Mouse (Mus musculus): Measurements from ENCODE around the gene Trim38.
"Not testable (repeated sequence)": the region's sequence is repeated elsewhere in the genome, so short reads cannot be mapped to it uniquely, and the experiment has no call there.

The Trim38 gene

DNA sequence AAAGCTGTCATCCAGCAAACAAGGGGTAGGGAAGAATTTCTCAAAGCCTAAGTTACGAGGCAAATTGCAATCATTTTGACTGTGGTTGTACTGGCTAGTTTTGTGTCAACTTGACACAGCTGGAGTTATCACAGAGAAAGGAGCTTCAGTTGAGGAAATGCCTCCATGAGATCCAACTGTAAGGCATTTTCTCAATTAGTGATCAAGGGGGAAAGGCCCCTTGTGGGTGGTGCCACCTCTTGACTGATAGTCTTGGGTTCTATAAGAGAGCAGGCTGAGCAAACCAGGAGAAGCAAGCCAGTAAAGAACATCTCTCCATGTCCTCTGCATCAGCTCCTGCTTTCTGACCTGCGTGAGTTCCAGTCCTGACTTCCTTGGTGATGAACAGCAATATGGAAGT, at the start of gene Trim38:
Gene Trim38 (plus strand): TSS at position 301 of the 400 bp plus-strand sequence.
- not testable (repeated sequence) for DNase-seq (ENCODE audit: low spot score in 2 of 2)

DNA sequence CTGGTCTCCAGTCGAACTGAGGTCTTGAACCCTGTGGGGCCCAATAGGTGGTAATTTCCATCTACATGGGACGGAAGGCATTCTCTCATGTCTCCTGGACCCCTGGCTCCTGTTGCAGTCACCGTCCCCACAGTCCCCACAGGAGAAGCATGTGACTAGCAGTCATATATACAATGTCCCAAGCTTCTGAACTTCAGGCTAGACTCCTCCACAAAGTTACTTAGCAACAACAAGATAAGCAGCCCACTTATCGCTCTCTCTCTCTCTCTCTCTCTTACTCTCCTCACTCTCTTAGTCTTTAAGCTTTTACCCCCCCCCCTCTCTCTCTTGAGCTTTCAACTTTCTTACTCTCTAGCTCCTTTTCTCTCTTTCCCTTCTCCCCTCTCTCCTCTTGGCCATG, 45.5 kb upstream of the Trim38 start:
- DNase-seq (ENCODE audit: low spot score in 2 of 2), result no peak

DNA sequence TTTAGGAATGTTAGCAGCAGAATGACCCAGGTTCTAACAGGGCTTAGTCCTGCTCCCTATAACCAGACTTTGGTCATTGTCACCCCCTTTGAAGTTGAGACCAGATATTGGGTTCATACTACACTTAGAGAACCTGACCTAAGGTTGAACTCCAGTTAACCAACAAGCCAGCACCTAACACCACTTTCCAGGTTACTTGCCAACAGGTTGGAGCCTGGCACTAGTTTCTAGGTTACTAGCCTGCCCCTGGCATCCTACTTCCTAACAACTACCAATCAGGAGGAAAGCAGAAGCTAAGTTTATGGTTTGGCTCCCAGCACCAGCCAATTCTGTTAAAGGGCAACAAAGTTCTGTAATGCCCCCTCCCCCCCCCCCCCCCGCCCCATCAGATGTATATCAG, 44.5 kb upstream of the Trim38 start:
- no peak for DNase-seq (ENCODE audit: low spot score in 2 of 2)

DNA sequence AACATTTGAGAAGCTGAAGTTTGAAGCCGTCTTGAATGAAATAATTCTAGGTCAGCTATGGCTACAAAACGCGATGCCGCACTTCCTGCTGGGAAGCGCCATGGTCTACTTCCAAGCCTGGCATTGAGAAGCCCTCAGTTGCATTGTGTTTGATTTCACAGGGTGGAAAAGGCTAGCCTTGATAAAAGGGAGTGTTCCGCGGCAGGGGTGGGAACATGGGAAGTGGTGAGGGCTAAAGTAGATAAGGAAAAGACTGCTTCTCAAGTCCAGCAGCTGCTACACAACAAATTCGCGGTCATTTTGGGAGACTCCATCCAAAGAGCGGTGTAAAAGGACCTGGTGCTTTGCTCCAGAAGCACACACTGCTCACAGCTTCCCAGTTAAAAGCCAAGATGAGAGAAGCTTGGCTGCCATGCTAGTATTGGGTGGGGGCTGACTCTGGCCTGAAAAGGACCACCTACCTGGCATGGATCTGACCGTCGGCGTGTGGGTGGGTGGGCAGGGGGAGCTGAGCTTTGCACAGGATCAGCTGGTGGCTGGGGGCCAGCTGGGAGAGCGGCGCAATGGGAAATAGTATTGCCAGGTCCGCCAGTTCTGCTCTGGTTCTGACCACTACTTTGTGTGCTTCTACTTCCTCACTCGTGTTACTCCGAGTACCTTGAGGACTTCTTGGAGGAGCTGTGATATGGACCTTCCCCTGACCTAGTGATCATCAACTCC, 41.1 kb upstream of the Trim38 start:
- DNase-seq (ENCODE audit: low spot score in 2 of 2), result no peak

DNA sequence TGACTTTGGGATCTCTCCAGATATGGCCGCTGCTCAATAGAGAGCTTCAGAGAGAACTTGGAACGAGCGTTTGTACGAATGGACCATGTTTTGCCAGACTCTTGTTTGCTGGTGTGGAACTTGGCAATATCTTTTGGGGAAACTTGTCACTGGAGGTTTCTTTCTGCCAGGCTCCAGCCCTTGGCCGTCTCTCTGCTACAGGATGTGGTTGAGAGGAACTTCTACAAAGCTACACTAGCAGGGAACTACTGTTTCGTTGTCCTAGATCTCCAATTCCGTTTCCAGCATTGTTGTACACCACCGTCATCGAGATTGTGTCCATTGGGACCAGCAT, 40.6 kb upstream of the Trim38 start:
- DNase-seq (ENCODE audit: low spot score in 2 of 2), result no peak

DNA sequence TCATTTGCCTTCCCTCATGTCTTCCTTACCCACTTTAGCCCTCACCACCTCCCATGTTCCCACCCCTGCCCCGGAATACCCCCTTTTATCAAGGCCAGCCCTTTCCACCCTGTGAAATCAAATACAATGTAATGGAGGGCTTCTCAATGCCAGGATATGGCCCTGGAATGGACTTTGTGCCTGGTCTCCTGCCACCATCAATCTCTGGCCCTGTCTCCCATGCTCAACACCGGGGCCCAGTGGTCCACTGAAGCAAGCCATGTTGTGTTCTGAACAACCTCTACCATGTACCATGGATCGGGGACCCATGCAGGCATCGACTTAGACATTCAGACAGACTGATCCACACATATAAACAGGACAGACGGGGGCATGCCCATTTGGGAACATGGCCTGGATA, 40.0 kb upstream of the Trim38 start:
- DNase-seq (ENCODE audit: low spot score in 2 of 2), result no peak

DNA sequence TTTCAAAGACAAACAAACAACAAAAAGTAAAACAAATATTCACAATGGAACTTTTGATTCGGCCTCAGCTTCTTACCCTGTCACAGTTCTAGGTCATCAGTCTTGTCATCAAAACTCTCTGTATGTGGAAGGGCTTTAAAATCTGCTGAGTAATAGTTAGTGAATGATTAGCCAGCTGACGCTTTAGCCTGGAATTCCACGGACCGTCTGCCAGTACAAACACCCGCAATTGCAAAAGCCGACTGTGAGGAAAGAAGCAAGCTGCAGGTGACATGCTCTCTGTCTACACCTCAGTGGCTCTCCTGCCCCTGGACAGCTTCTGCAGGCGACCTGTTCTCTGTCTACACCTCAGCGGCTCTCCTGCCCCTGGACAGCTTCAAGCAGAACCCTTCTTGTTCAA, 39.2 kb upstream of the Trim38 start:
- DNase-seq (ENCODE audit: low spot score in 2 of 2), result no peak

DNA sequence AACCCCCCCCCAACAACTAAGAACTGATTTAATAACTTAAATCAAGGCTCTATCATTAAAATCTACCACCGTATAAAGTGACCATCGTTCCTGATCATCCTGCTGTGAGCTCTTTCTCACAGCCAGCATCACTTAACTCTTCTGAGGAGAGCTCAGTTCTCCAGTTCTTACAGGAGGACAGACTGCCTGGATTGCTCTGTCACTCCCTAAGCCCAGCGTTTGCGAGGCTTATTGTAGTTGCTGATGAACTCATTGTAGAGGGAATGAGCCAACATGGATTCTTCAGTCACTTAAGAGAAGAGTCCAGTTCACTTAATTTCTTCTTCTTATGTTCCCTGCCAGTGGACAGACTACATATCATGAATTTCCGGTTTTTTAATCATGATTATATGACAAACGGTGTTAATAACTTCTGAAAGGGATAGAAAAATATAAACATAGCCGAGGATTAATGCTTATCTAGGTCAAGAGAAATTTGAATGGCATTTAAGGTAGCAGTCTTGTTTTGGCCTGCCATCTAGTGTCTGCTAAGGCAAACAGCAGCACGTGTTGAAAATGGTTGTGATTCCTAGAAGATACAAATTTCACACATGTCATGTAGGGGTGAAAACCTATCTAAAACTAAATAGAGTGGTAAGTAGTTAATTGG, 37.4 kb upstream of the Trim38 start:
- DNase-seq (ENCODE audit: low spot score in 2 of 2), result no peak

DNA sequence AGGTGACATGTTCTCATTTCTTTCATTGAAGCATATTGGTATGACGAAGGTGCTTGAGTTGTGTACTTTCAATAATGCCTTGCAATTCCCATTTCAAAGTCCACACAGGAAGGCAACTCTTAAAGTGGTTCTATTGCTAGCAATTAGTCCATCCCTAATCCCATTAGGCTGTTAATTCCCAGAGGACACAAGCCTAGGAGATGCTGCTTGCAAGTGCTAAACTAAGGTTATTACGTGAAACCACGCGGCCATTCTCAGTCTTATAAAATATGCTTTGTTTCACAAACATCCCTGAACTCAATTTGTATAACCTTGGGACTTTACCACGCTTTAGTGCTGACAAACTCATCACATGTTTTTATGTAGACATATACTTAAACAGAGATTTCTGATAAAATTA, 32.6 kb upstream of the Trim38 start:
- no peak for DNase-seq (ENCODE audit: low spot score in 2 of 2)

DNA sequence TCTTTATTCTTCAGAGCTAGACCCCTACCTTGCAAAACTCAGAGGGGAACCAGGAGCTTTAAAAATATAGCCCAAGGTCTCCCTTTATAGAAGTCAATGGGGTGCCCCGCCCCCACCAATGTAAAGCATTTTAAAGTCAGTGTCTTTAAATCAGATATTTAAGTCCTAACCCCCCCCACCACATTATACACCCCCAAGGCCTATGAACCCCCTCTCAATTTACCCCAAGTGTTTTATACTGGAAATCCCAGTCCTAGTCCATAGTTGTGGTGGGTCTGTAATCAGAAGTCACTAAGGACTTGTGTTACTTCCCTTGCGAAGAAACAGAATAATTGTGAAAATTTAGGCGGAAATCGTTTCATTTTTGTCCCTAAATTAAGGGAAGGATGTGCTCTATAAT, 31.7 kb upstream of the Trim38 start:
- DNase-seq (ENCODE audit: low spot score in 2 of 2), result no peak

DNA sequence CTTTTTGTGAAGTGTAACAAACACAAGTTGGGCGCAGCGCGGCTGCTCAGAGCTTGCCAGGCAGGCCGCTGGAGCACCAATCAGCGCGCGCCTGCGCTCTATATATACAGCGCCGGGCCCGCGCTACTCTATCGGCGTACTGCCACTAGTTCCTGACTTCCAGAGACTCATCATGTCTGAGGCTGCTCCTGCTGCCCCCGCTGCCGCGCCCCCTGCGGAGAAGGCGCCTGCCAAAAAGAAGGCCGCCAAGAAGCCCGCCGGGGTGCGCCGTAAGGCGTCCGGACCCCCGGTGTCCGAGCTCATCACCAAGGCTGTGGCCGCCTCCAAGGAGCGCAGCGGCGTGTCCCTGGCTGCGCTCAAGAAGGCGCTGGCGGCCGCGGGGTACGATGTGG, 31.0 kb upstream of the Trim38 start, which contains the start of gene Hist1h1c:
Gene Hist1h1c (plus strand): TSS at position 132 of the 392 bp plus-strand sequence.
- peak; percentile 86 to 89 for DNase-seq (ENCODE audit: low spot score in 2 of 2)

DNA sequence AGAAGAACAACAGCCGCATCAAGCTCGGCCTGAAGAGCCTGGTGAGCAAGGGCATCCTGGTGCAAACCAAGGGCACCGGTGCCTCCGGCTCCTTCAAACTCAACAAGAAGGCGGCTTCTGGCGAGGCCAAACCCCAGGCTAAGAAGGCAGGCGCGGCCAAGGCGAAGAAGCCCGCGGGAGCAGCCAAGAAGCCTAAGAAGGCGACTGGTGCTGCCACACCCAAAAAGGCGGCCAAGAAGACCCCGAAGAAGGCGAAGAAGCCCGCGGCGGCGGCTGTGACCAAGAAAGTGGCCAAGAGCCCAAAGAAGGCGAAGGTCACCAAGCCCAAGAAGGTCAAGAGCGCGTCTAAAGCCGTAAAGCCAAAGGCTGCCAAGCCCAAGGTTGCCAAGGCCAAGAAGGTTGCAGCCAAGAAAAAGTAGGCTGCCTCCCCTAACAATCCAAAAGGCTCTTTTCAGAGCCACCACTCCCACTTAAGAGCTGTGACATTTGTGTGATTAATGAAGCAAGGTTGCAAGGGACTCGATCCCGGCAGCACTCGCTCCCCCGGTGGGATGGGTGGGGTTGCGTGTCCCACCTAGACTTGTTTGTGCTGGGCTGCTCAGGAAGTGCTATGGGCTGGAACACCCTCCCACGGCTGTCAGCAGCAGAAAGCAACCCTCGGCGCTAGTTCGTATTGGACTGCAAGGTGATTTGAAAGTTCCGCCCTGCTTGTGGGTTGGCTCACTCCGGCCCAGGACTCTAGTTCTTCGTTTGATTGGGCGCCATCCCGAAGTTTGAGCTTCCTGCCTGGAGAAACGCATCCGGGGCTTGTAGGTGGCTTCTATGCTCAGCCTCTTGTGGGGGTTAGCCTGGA, 30.4 kb upstream of the Trim38 start:
- DNase-seq (ENCODE audit: low spot score in 2 of 2), result peak; percentile 90 to 92

DNA sequence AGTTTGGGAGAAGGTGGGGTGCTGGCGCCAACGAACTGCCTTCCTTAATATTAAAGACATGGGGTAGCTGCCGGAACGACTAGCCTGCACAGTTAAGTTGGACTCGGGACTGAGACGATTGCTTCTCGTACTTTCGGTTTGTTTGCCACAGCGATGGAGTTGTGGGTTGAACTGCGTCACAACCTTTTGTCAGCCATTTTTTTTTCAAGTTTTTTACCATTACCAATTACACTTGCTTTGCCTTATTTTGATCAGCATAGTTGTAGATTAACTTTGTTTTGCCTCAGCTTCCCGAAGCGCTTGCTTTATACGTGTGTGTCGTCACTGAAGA, 29.8 kb upstream of the Trim38 start:
- DNase-seq (ENCODE audit: low spot score in 2 of 2), result no peak

DNA sequence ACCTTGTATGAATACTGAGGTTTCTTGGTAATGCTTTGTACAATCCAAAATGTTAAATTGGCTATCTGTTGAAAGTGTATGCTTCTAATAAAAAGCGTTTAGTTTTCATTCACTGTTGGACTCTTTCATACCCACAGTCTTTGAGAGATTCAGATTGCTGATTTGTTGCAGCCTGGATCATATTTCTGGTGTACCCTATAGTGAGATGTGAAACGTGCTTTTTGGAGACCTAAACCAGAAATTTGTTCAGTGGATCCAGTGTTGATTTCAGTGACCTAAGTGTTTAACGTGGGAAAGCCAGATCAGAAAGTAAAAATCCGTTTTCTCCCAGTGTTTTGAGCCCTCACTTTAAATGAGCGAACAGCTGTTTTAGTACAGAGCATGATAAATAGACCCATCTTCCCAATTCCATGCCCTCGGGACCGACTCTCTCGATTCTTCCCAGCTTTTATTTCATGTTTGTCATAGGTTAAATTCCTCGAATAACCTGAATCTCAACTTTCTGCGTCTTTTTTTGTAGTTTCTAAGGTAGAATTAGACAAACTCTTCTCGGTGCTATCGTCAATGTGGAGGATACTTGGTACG, 29.4 kb upstream of the Trim38 start:
- DNase-seq (ENCODE audit: low spot score in 2 of 2), result no peak

DNA sequence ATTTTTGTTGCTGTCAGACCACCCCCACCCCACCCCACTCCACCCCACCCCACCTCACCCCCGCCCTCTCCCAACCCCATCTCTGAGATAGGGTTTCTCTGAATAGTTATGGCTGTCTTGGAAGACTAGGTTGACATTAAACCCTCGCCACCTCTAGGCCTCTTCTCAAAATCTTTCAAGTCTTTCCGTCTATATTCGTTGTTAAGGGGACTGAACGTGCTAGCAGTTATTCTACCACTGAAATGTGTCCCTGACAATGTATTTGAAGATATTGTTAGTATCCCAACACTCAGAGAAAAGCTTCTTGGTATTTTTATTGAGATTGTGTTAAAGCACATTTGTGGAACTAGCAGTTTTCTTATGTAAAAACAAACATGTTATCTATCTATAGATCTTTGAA, 28.8 kb upstream of the Trim38 start:
- DNase-seq (ENCODE audit: low spot score in 2 of 2), result no peak

DNA sequence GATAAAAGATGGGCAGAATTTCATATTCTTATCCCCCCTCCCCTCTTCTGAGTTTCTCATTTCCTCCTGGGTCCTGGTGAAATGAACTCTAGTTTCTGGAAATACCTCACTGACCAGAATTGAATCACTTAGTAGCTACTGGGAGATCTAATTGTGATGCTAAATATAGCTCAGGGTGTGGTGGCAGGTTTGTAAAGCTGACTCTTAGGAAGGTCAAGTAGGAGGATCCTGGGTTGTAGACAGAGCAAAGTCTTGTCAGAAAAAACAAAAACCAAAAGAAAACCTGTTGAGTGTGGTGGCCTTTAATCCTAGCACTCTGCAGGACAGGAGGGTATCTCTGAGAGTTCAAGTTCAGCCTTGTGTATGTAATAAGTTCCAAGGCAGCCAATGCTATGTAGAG, 27.7 kb upstream of the Trim38 start:
- DNase-seq (ENCODE audit: low spot score in 2 of 2), result no peak

DNA sequence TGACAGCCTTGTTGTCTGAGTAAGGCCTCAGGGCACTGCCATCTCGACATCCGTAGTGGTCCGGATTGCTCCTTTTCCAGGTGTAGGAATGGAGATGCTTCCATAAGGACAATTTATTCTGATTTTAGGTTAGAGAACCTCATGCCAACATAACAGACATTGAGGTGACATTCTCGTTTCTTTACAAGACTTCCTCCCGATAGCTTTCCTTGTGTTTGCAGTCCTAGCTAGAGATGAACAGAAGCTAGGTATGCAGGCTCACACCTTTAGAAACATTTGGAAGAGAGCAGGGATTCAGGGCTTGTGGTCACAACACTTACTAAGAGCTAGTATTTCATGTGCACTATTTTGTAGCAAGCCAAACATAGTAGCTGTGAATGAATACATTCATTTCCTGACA, 26.5 kb upstream of the Trim38 start:
- no peak for DNase-seq (ENCODE audit: low spot score in 2 of 2)

DNA sequence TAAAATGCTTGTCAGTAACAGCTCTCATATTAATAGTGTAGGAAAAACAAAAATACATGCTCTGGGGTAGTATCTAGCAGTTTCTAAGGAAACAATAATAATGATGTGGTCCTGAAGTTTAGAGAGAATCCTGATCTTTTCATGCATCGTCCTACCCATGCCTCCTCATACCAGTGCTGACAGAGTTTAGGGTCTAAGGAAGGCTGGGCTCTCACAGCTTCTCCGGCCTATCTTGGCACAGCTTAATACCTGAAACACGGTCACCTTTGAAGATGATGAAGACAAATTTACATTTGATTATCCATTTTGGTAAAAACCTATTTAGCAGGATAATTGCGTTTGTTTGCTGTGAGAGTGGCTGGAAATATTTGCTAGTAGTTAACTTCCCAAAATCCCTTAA, 25.8 kb upstream of the Trim38 start:
- no peak for DNase-seq (ENCODE audit: low spot score in 2 of 2)

DNA sequence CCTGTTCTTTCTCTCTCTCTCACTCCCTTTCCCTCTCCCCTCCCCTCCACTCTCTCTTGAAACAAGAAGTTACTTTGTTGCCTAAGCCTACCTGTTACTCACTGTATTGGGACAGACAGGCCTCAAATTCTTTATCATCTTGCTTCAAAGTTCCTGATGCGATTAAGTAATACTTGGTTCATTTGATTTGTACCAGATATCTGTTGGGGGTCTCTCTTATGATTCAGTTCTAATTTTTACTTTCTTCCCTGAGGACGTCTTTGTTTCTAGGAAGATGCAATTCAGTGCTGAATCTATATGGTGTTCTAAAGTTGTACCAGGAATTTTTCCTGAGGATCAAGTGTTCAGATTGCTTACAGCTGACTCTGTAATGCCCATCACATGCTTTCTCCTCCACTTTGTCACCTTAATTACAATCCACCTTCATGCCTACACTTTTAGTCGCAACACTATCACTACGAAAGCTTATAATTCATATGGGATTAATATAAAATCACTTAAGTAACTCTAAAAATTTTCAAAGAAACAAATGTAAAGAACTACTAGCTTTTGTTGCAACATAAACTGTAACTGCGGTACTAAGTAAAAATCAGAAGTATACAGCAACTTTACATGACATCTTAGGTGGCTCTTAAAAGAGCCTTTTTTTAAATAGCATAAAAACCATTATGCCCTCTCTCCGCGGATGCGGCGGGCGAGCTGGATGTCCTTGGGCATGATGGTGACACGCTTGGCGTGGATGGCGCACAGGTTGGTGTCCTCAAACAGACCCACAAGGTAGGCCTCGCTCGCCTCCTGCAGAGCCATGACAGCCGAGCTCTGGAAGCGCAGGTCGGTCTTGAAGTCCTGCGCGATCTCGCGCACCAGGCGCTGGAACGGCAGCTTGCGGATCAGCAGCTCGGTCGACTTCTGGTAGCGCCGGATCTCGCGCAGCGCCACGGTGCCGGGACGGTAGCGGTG, 25.0 kb upstream of the Trim38 start:
- no peak for DNase-seq (ENCODE audit: low spot score in 2 of 2)

DNA sequence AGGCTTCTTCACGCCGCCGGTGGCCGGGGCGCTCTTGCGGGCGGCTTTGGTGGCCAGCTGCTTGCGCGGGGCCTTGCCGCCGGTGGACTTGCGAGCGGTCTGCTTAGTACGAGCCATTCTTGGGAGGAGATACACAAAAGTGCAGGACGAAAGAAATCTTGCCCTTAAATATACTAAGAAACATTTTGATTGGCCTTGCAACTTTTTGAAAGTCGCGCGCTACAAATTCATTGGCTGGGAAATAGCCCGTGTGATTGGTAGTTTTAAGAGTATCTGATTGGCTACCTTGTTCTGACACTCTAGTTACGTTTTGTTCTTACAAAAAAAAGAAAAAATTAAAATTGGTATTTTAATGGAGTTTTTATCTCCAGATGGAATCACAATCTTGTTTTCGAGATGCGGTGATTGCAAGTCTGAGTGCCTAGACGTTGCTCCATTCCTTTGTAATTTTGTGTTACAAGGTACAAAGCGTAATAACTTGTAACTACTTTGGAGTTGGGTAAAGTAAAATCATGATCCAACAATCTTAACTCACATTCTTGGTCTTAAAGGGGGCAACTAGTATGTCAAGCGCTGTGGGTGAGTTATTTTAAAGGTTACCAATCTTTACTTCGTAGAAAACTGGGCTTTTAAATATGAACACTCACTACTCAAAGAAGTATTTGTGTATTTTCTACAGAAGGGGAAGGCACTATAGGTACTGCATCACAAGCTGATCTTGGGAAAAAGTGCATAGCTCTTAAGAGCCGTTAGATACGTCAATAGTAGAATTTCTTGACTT, 24.1 kb upstream of the Trim38 start, which contains the start of gene Hist1h3c:
Gene Hist1h3c (minus strand): TSS at position 222 of the 781 bp plus-strand sequence.
- DNase-seq (ENCODE audit: low spot score in 2 of 2), result peak; percentile 75 to 82

All from frontal cortex, postnatal 14 days (tissue).